Mouse (Mus musculus): Measurements from ENCODE around the gene Gstm4.

DNA sequence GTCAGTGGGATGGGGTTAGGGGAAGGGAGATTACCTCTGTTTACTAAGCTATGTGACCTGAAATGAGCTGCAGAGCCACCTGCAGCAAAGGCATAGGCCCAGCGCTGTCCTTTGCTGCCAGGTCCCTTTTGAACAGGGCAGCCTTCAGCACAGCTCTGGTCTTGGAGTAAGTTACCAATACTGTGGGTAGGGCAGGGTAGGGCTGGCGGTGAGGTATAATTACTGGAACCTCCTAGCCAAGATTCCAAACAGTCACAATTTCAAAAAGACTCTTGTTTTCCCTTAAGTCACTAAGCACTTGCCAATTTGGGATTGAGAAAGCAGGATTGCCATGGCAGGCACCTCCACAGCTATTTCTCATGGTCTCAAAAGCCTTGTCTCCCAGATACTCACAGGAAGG is 45.9 kb upstream of the Gstm4 start:
- TF ChIP-seq CTCF (IDR thresholded peaks at IDR 0.05; ENCODE audit: low read depth) (no peak), EP300 (IDR thresholded peaks at IDR 0.05; ENCODE audit: low read depth) (no peak)

Measured in liver, postnatal 0 days (tissue).